Mouse (Mus musculus) myocyte (in vitro differentiated cells): ENCODE results near the gene Crip1. TPM values are rescaled to one million over a fixed set of nuclear protein-coding genes. Genes with fewer than 3 reads are reported as not detected.

Experiments
- H3K27me3 ChIP-seq: one replicate; pipeline ENCODE4 v1.6.1; 2011; ENCODE audit not compliant: control insufficient read depth, insufficient read depth, insufficient read length
- H3K36me3 ChIP-seq: one replicate; pipeline ENCODE4 v1.6.1; 2011; ENCODE audit not compliant: control insufficient read depth, insufficient read depth
- H3K4me2 ChIP-seq: one replicate; pipeline ENCODE4 v1.6.1; 2011; ENCODE audit warnings: low read depth, control low read depth
- H3K4me3 ChIP-seq: one replicate; pipeline ENCODE4 v1.5.1; 2011; ENCODE audit warnings: mild to moderate bottlenecking, control low read depth, moderate library complexity
- H3K79me2 ChIP-seq: one replicate; pipeline ENCODE4 v1.6.1; 2011; ENCODE audit not compliant: control insufficient read depth, insufficient read depth
- H3ac ChIP-seq: one replicate; pipeline ENCODE4 v1.6.1; 2011; ENCODE audit not compliant: control insufficient read depth, insufficient read length
- CEBPB ChIP-seq: IDR thresholded peaks from 2 replicates; pipeline ENCODE4 v1.6.1; 2011; ENCODE audit warnings: mild to moderate bottlenecking, moderate library complexity; ENCODE audit not compliant: poor library complexity, insufficient read depth, severe bottlenecking
- E2F4 ChIP-seq: IDR thresholded peaks from one replicate; pipeline ENCODE4 v1.6.1; 2011; ENCODE audit warnings: mild to moderate bottlenecking, control low read depth, moderate library complexity; ENCODE audit not compliant: insufficient read depth
- MAX ChIP-seq: IDR thresholded peaks from one replicate; pipeline ENCODE4 v1.6.1; 2011; ENCODE audit warnings: low read depth, mild to moderate bottlenecking, control low read depth
- MYOD1 ChIP-seq, 3 experiments: IDR thresholded peaks; one replicate each; pipeline ENCODE4 v1.6.1; 2011; ENCODE audit warnings: control low read depth in 2 of 3, low read depth in 2 of 3, mild to moderate bottlenecking in 2 of 3, moderate library complexity in 1 of 3; ENCODE audit not compliant: insufficient read length in 2 of 3, control insufficient read depth in 1 of 3
- MYOG ChIP-seq, 3 experiments: IDR thresholded peaks; one replicate each; pipeline ENCODE4 v1.6.1; 2011; ENCODE audit warnings: control low read depth in 2 of 3, low read depth in 2 of 3, mild to moderate bottlenecking in 2 of 3; ENCODE audit not compliant: insufficient read length in 2 of 3, control insufficient read depth in 1 of 3, insufficient read depth in 1 of 3
- POLR2A ChIP-seq: IDR thresholded peaks from one replicate; pipeline ENCODE4 v1.6.1; 2011; ENCODE audit warnings: low read depth, mild to moderate bottlenecking, control low read depth, moderate library complexity; ENCODE audit not compliant: insufficient read length
- POLR2AphosphoS2 ChIP-seq: IDR thresholded peaks from one replicate; pipeline ENCODE4 v1.6.1; 2011; ENCODE audit warnings: low read depth, control low read depth; ENCODE audit not compliant: insufficient read length
- REST ChIP-seq: IDR thresholded peaks from one replicate; pipeline ENCODE4 v1.6.1; 2011; ENCODE audit warnings: mild to moderate bottlenecking, control low read depth, moderate library complexity; ENCODE audit not compliant: insufficient read depth, insufficient read length
- SRF ChIP-seq: IDR thresholded peaks from one replicate; pipeline ENCODE4 v1.6.1; 2011; ENCODE audit warnings: low read depth; ENCODE audit not compliant: control insufficient read depth, insufficient read length
- TCF12 ChIP-seq: IDR thresholded peaks from one replicate; pipeline ENCODE4 v1.6.1; 2011; ENCODE audit warnings: mild to moderate bottlenecking, control low read depth; ENCODE audit not compliant: poor library complexity, insufficient read depth, severe bottlenecking
- TCF3 ChIP-seq: IDR thresholded peaks from one replicate; pipeline ENCODE4 v1.6.1; 2011; ENCODE audit warnings: low read depth, control low read depth; ENCODE audit not compliant: insufficient read length
- USF1 ChIP-seq: IDR thresholded peaks from one replicate; pipeline ENCODE4 v1.6.1; 2011; ENCODE audit warnings: low read depth, mild to moderate bottlenecking, control low read depth, moderate library complexity
- polyA plus RNA-seq: library from polyadenylated mRNA; unstranded; fragments of >200 nt; fragmentation: generic; extraction: Trizol; gene quantifications from one replicate; pipeline ENCODE4 v1.2.1, GENCODE M21; 2012; ENCODE audit warnings: missing spikeins

Gene Crip1
- polyA plus RNA-seq, 1 experiment: 1,677 TPM

DNA sequence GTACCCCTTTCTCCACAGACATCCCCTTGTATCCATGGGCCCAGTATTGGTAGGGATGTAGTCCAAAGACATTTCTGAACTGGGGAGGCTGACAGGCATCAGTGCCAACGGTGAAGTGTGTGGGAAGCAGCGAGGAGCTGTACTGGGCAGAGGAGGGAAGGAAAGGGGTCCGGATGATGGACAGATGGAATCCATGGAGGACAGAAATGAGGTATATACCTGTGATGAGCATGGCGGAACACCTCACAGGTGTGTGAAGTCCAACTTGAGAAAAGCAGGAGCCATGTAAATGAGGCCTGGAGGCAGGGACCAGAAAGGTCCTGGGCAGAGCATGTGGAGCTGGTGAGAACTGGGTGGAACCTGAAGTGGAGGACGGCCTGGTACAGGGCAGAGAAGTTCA lies 525 bp upstream of the Crip1 start:
- H3K79me2 ChIP-seq: peaks cover 31% of the 10 kb centered on the region
- peaks cover 23% of the 10 kb centered on the region for H3K36me3 ChIP-seq
- H3K4me2 ChIP-seq: peak overlapping the region; percentile 96
- TF ChIP-seq REST: no peak
- no peak for TF ChIP-seq POLR2AphosphoS2
- TF ChIP-seq MYOD1 (IDR thresholded peaks at IDR 0.05; ENCODE audit: control insufficient read depth in 1 of 3, insufficient read length in 2 of 3, low read depth in 2 of 3): no peak
- no peak for TF ChIP-seq E2F4
- TF ChIP-seq POLR2A: no peak
- no peak for TF ChIP-seq SRF
- no peak for TF ChIP-seq MAX
- no peak for TF ChIP-seq CEBPB
- no peak for TF ChIP-seq TCF3
- TF ChIP-seq MYOG (IDR thresholded peaks at IDR 0.05; ENCODE audit: control insufficient read depth in 1 of 3, insufficient read depth in 1 of 3, insufficient read length in 2 of 3, low read depth in 2 of 3): no peak
- no peak for TF ChIP-seq USF1
- H3K4me3 ChIP-seq: no peak overlapping the region
- no peaks in the 10 kb centered on the region for H3K27me3 ChIP-seq
- H3ac ChIP-seq: no peak overlapping the region

DNA sequence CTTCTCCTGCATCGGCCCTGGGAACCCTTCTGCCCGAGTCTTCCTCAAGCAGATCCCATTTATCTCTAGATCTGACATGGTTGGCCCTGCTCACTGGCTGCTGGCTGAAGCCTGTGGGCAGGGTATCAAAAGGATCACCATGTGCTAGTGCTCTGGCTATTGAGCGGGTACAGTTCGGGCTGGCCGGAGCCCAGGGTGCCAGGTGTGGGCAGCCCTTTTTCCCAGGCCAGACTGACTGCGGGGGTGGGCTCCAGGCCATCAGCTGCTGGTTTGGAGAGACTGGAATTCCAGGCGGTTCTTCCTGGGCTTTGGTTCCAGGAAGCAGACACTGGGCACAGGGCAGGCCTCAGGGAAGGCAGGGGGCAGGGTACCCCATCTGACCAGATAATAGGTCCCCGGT lies 1.4 kb downstream of the Crip1 start:
- TF ChIP-seq MYOG (IDR thresholded peaks at IDR 0.05; ENCODE audit: control insufficient read depth in 1 of 3, insufficient read depth in 1 of 3, insufficient read length in 2 of 3, low read depth in 2 of 3) (peak; percentile 10 to 99 (median 92)), TCF12 (peak; percentile 88), TCF3 (peak; percentile 79), POLR2A (peak; percentile 47), MAX (no peak), MYOD1 (IDR thresholded peaks at IDR 0.05; ENCODE audit: control insufficient read depth in 1 of 3, insufficient read length in 2 of 3, low read depth in 2 of 3) (peak in 2 of 3 experiments; percentile 96 to 98)
- H3K27me3 ChIP-seq: no peaks in the 10 kb centered on the region

GRCm38 (mm10) chr12:113148381-113149035 lies 2.4 kb downstream of the Crip1 start:
- no peak for TF ChIP-seq USF1
- peak; percentile 45 for TF ChIP-seq POLR2A
- TF ChIP-seq POLR2AphosphoS2: peak; percentile 27
- no peak for TF ChIP-seq TCF3
- TF ChIP-seq MYOG (IDR thresholded peaks at IDR 0.05; ENCODE audit: control insufficient read depth in 1 of 3, insufficient read depth in 1 of 3, insufficient read length in 2 of 3, low read depth in 2 of 3): peak in 1 of 3 experiments; percentile 36
- no peak for TF ChIP-seq MYOD1 (IDR thresholded peaks at IDR 0.05; ENCODE audit: control insufficient read depth in 1 of 3, insufficient read length in 2 of 3, low read depth in 2 of 3)
- TF ChIP-seq SRF: no peak
- no peak for TF ChIP-seq REST
- Histone ChIP-seq H3K4me3 (no peak overlapping the region), H3ac (no peak overlapping the region), H3K36me3 (peaks cover 21% of the 10 kb centered on the region), H3K4me2 (peak overlapping the region; percentile 81), H3K27me3 (no peaks in the 10 kb centered on the region), H3K79me2 (peaks cover 15% of the 10 kb centered on the region)

More for the DNA sequence above, 1.4 kb downstream of the Crip1 start:
- H3K79me2 ChIP-seq: peaks cover 19% of the 10 kb centered on the region
- peaks cover 23% of the 10 kb centered on the region for H3K36me3 ChIP-seq
- no peak overlapping the region for H3ac ChIP-seq
- H3K4me2 ChIP-seq: peak overlapping the region; percentile 96
- H3K4me3 ChIP-seq: no peak overlapping the region

GRCm38 (mm10) chr12:113149341-113149740 lies 3.2 kb downstream of the Crip1 start:
- H3K27me3 ChIP-seq: no peaks in the 10 kb centered on the region
- no peak overlapping the region for H3ac ChIP-seq
- no peak overlapping the region for H3K4me3 ChIP-seq
- peak overlapping the region; percentile 81 for H3K4me2 ChIP-seq
- H3K36me3 ChIP-seq: peaks cover 15% of the 10 kb centered on the region
- no peak for TF ChIP-seq MYOG (IDR thresholded peaks at IDR 0.05; ENCODE audit: control insufficient read depth in 1 of 3, insufficient read depth in 1 of 3, insufficient read length in 2 of 3, low read depth in 2 of 3)
- peaks cover 12% of the 10 kb centered on the region for H3K79me2 ChIP-seq

- TF ChIP-seq TCF3 (no peak), MYOD1 (IDR thresholded peaks at IDR 0.05; ENCODE audit: control insufficient read depth in 1 of 3, insufficient read length in 2 of 3, low read depth in 2 of 3) (peak in 1 of 3 experiments; percentile 38), REST (no peak), MYOG (IDR thresholded peaks at IDR 0.05; ENCODE audit: control insufficient read depth in 1 of 3, insufficient read depth in 1 of 3, insufficient read length in 2 of 3, low read depth in 2 of 3) (peak in 2 of 3 experiments; percentile 5 to 61), POLR2A (no peak), E2F4 (no peak), TCF12 (no peak)
- Histone ChIP-seq H3K79me2 (peaks cover 12% of the 10 kb centered on the region), H3ac (no peak overlapping the region), H3K4me3 (no peak overlapping the region), H3K27me3 (no peaks in the 10 kb centered on the region), H3K36me3 (peaks cover 9% of the 10 kb centered on the region), H3K4me2 (no peak overlapping the region)
Measured at GRCm38 (mm10) chr12:113149896-113150295, 3.8 kb downstream of the Crip1 start.
